Comparison of ENCODE assay signal across 8 mouse cellular contexts in the genomic region with DNA sequence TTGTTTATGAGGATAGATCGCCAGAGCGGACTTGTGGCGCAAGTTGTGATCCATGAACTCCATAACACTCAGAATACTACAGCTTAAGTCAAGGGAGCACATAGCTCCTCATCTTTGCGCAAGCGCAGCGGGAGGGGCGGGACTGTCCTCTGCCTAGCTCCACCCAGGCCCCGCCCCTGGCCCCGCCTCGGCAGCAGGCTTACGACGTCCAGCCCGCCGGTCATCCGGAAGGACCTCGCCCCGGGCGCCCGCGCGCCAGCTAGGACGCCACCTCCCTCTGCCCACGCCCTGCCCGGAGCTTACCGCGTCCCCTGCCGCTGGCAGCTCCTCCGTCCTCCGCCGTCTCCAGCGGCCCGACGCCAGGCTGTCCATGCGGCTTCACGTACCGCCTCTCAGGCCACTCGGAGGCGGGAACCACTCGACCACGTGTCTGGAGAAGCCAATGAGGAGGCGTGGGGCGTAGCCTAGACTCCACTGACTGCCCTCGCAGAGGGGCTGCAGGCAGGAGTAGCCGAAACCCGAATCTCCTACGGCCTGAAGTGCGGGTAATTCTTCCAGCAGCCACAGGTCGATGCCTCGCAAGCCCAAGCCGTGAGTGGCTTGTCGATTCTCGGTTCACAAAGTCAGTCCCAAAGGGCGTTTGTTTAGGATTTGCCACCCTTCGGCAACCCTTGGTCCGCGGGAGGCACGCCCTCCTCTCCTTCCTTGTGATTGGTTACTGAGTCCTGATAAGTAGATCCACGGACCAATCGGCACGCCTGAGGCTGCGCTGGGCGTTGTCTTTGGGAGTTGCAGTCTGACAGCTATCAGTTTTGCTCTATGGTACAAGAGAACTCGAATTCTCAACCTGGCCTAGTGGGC. TPM values are rescaled to one million over a fixed set of nuclear protein-coding genes. Genes with fewer than 3 reads are reported as not detected.
A peak's percentile ranks its signal among the peaks of the same experiment; 100 is the strongest.
DNase-seq lines count a peak whose midpoint lies in the region; ATAC-seq lines count a peak whose summit lies in the region.

A gene (minus strand): TSS at position 426 of the 861 bp plus-strand sequence.

- no peaks in the 10 kb centered on the region; the same call in 1 of the 2 replicates for H3K4me1 ChIP-seq in hindbrain, embryonic 11.5 days (replicated peaks; ENCODE audit: control insufficient read depth, insufficient read depth, low read length)

- H3K4me2 ChIP-seq in hindbrain, embryonic 11.5 days (replicated peaks; ENCODE audit: low read depth, low read length): peak within 1 kb of the TSS; percentile 62

- H3K9ac ChIP-seq in hindbrain, embryonic 11.5 days (ENCODE audit: low read depth, low read length): peak within 1 kb of the TSS; percentile 64

- ATAC-seq in hindbrain, embryonic 11.5 days (ENCODE audit: low FRiP score): peak; percentile 100

- H3K27ac ChIP-seq in hindbrain, embryonic 11.5 days (ENCODE audit: low read depth, low read length): peak within 1 kb of the TSS; percentile 83

- H3K4me3 ChIP-seq in hindbrain, embryonic 11.5 days (ENCODE audit: low read depth, low read length): peak within 1 kb of the TSS; percentile 79

- no peaks in the 10 kb centered on the region for H3K9me3 ChIP-seq in hindbrain, embryonic 11.5 days (ENCODE audit: control insufficient read depth, low read length)

- peak; percentile 99 for DNase-seq in Muller cell, postnatal 12 days (ENCODE audit: inconsistent ontology term)
- peak; percentile 96 for DNase-seq in cerebellum, adult 9-11 months
- peak; percentile 93 to 95 for DNase-seq in frontal cortex, adult 2 months (ENCODE audit: extremely low spot score in 1 of 2, low spot score in 1 of 2)
- peak; percentile 97 for DNase-seq in hindbrain, embryonic 11.5 days (ENCODE audit: low spot score)
- DNase-seq in layer of hippocampus, postnatal 10 days (ENCODE audit: low spot score in 2 of 2): peak; percentile 92 to 98
- DNase-seq in lung, postnatal 10 days: peak; percentile 97
- DNase-seq in ovary, postnatal 36 days (ENCODE audit: low spot score): peak; percentile 97
- DNase-seq in thymus, postnatal 25 days: peak; percentile 96

- H3K36me3 ChIP-seq in hindbrain, embryonic 11.5 days (ENCODE audit: control insufficient read depth, insufficient read depth, low read length): no peaks in the 10 kb centered on the region

- WGBS in hindbrain, embryonic 11.5 days: under 1% methylated on average over 61 of the region's 63 CpGs

- H3K27me3 ChIP-seq in hindbrain, embryonic 11.5 days (ENCODE audit: control insufficient read depth, insufficient read depth, low read length): no peaks in the 10 kb centered on the region

RNA-seq across cellular contexts. Expression of the gene that starts here (rescaled TPM):
- polyA plus RNA-seq in frontal cortex, adult 2 months (2012; rRNA removed): 4.4 and 5.1 TPM in 2 replicates
- 19.5 and 19.9 TPM in 2 replicates for polyA plus RNA-seq in hindbrain, embryonic 11.5 days (2014; fragmentation: Nextera tagmentation; extraction: Ambion mirVana)
- 1 to 10 TPM; 5.7 to 7.9 TPM for total RNA-seq in layer of hippocampus, postnatal 10 days (2021)

Comparison
In these comparisons a context has a peak if more than half of its experiments do, and no peak if none do; other contexts are left out.
1. Peak in every context shown above with its lines: DNase-seq, ATAC-seq, H3K4me3 ChIP-seq and H3K27ac ChIP-seq.